Mouse (Mus musculus) cerebellum, adult 2 months (tissue): ENCODE measurements around the gene Rcvrn.

ENCODE experiments used
- CTCF ChIP-seq: fragments of 200-500 bp; IDR thresholded peaks from 2 replicates; pipeline ENCODE4 v1.5.1; 2011; ENCODE audit warnings: low read depth, mild to moderate bottlenecking, control low read depth, low read length, moderate library complexity, borderline replicate concordance; ENCODE audit not compliant: insufficient read depth
- POLR2A ChIP-seq: fragments of 200-500 bp; IDR thresholded peaks from 2 replicates; pipeline ENCODE4 v1.6.1; 2011; ENCODE audit warnings: low read length, control low read depth, borderline replicate concordance; ENCODE audit not compliant: insufficient read depth

- TF ChIP-seq CTCF (no peak), POLR2A (no peak)
These were observed at the start of gene Rcvrn for GRCm38 (mm10) chr11:67694703-67695376.
